Mouse (Mus musculus): ENCODE results near the gene Drc7. TPM values are rescaled to one million over a fixed set of nuclear protein-coding genes. Genes with fewer than 3 reads are reported as not detected.

Drc7 gene
- polyA plus RNA-seq, 1 experiment from 2014 or later = 0.14 TPM

GRCm38 (mm10) chr8:95099009-95099408 is 44.1 kb downstream of the Drc7 start:
- ATAC-seq (ENCODE audit: insufficient read depth, low FRiP score) = no peak; the same call in 1 of the 2 replicates
- H3K4me1 ChIP-seq (ENCODE audit: control insufficient read depth, insufficient read depth, low read length) = no peaks in the 10 kb centered on the region
- no peak overlapping the region for H3K9ac ChIP-seq (ENCODE audit: low read length)
- no peak overlapping the region for H3K4me2 ChIP-seq (ENCODE audit: low read depth, low read length)
- no peak overlapping the region for H3K27ac ChIP-seq (ENCODE audit: low read length)
- H3K9me3 ChIP-seq (replicated peaks; ENCODE audit: control insufficient read depth, low read length) = no peaks in the 10 kb centered on the region
- WGBS = 16% methylated on average over 5 of the region's 5 CpGs
- peaks cover 14% of the 10 kb centered on the region; the same call in 1 of the 2 replicates for H3K36me3 ChIP-seq (ENCODE audit: control insufficient read depth, insufficient read depth, low read length)
- H3K27me3 ChIP-seq (ENCODE audit: control insufficient read depth, insufficient read depth, low read length) = no peaks in the 10 kb centered on the region
- H3K4me3 ChIP-seq (replicated peaks; ENCODE audit: low read length) = no peak overlapping the region

- ATAC-seq (ENCODE audit: insufficient read depth, low FRiP score) = no peak
- Histone ChIP-seq H3K36me3 (ENCODE audit: control insufficient read depth, insufficient read depth, low read length) (0 out of 2 replicates have a peak, but pooled peaks cover 6% of the 10 kb centered on the region), H3K4me2 (ENCODE audit: low read depth, low read length) (no peak overlapping the region)
Observed at GRCm38 (mm10) chr8:95101972-95102371, 47.1 kb downstream of the Drc7 start.

GRCm38 (mm10) chr8:95107306-95107705 is 52.4 kb downstream of the Drc7 start:
- no peak for ATAC-seq (ENCODE audit: insufficient read depth, low FRiP score)
- Histone ChIP-seq H3K9me3 (replicated peaks; ENCODE audit: control insufficient read depth, low read length) (no peaks in the 10 kb centered on the region), H3K4me2 (ENCODE audit: low read depth, low read length) (no peak overlapping the region), H3K4me3 (replicated peaks; ENCODE audit: low read length) (no peak overlapping the region), H3K36me3 (ENCODE audit: control insufficient read depth, insufficient read depth, low read length) (peaks cover 5% of the 10 kb centered on the region; the same call in 1 of the 2 replicates), H3K4me1 (ENCODE audit: control insufficient read depth, insufficient read depth, low read length) (no peaks in the 10 kb centered on the region), H3K9ac (ENCODE audit: low read length) (no peak overlapping the region), H3K27ac (ENCODE audit: low read length) (no peak overlapping the region), H3K27me3 (ENCODE audit: control insufficient read depth, insufficient read depth, low read length) (no peaks in the 10 kb centered on the region)
- 88% methylated on average over 13 of the region's 13 CpGs for WGBS

More at GRCm38 (mm10) chr8:95101972-95102371, 47.1 kb downstream of the Drc7 start:
- H3K4me1 ChIP-seq (ENCODE audit: control insufficient read depth, insufficient read depth, low read length) = no peaks in the 10 kb centered on the region
- H3K4me3 ChIP-seq (replicated peaks; ENCODE audit: low read length) = no peak overlapping the region
- no peaks in the 10 kb centered on the region for H3K27me3 ChIP-seq (ENCODE audit: control insufficient read depth, insufficient read depth, low read length)
- H3K27ac ChIP-seq (ENCODE audit: low read length) = no peak overlapping the region
- no peak overlapping the region for H3K9ac ChIP-seq (ENCODE audit: low read length)
- no peaks in the 10 kb centered on the region for H3K9me3 ChIP-seq (replicated peaks; ENCODE audit: control insufficient read depth, low read length)
- 76% methylated on average over 4 of the region's 4 CpGs for WGBS

- WGBS = 82% methylated on average over 3 of the region's 3 CpGs
- Histone ChIP-seq H3K9ac (ENCODE audit: low read length) (no peak overlapping the region), H3K27me3 (ENCODE audit: control insufficient read depth, insufficient read depth, low read length) (no peaks in the 10 kb centered on the region), H3K4me1 (ENCODE audit: control insufficient read depth, insufficient read depth, low read length) (no peaks in the 10 kb centered on the region), H3K4me2 (ENCODE audit: low read depth, low read length) (no peak overlapping the region), H3K36me3 (ENCODE audit: control insufficient read depth, insufficient read depth, low read length) (peaks cover 5% of the 10 kb centered on the region; the same call in 1 of the 2 replicates), H3K9me3 (replicated peaks; ENCODE audit: control insufficient read depth, low read length) (no peaks in the 10 kb centered on the region), H3K27ac (ENCODE audit: low read length) (no peak overlapping the region), H3K4me3 (replicated peaks; ENCODE audit: low read length) (no peak overlapping the region)
- ATAC-seq (ENCODE audit: insufficient read depth, low FRiP score) = no peak
Observed at GRCm38 (mm10) chr8:95112594-95112993, 57.7 kb downstream of the Drc7 start.

GRCm38 (mm10) chr8:95113108-95113507 is 58.2 kb downstream of the Drc7 start:
- H3K9me3 ChIP-seq (replicated peaks; ENCODE audit: control insufficient read depth, low read length) = no peaks in the 10 kb centered on the region
- H3K27ac ChIP-seq (ENCODE audit: low read length) = no peak overlapping the region
- H3K36me3 ChIP-seq (ENCODE audit: control insufficient read depth, insufficient read depth, low read length) = peaks cover 4% of the 10 kb centered on the region; the same call in 1 of the 2 replicates
- no peak overlapping the region for H3K4me3 ChIP-seq (replicated peaks; ENCODE audit: low read length)
- ATAC-seq (ENCODE audit: insufficient read depth, low FRiP score) = no peak
- no peaks in the 10 kb centered on the region for H3K27me3 ChIP-seq (ENCODE audit: control insufficient read depth, insufficient read depth, low read length)
- H3K4me1 ChIP-seq (ENCODE audit: control insufficient read depth, insufficient read depth, low read length) = no peaks in the 10 kb centered on the region
- 79% methylated on average over 4 of the region's 4 CpGs for WGBS
- no peak overlapping the region for H3K4me2 ChIP-seq (ENCODE audit: low read depth, low read length)
- H3K9ac ChIP-seq (ENCODE audit: low read length) = no peak overlapping the region

GRCm38 (mm10) chr8:95113750-95114149 is 58.8 kb downstream of the Drc7 start:
- Histone ChIP-seq H3K4me1 (ENCODE audit: control insufficient read depth, insufficient read depth, low read length) (no peaks in the 10 kb centered on the region), H3K9me3 (replicated peaks; ENCODE audit: control insufficient read depth, low read length) (no peaks in the 10 kb centered on the region), H3K4me2 (ENCODE audit: low read depth, low read length) (no peak overlapping the region), H3K9ac (ENCODE audit: low read length) (no peak overlapping the region), H3K4me3 (replicated peaks; ENCODE audit: low read length) (no peak overlapping the region), H3K36me3 (ENCODE audit: control insufficient read depth, insufficient read depth, low read length) (no peaks in the 10 kb centered on the region), H3K27ac (ENCODE audit: low read length) (no peak overlapping the region), H3K27me3 (ENCODE audit: control insufficient read depth, insufficient read depth, low read length) (no peaks in the 10 kb centered on the region)
- ATAC-seq (ENCODE audit: insufficient read depth, low FRiP score) = no peak; the same call in 1 of the 2 replicates
- WGBS = 76% methylated on average over 3 of the region's 3 CpGs

GRCm38 (mm10) chr8:95123455-95123854 is 68.6 kb downstream of the Drc7 start:
- H3K27me3 ChIP-seq (ENCODE audit: control insufficient read depth, insufficient read depth, low read length) = no peaks in the 10 kb centered on the region
- WGBS = 94% methylated on average over 5 of the region's 5 CpGs
- no peak for ATAC-seq (ENCODE audit: insufficient read depth, low FRiP score)
- no peak overlapping the region for H3K9ac ChIP-seq (ENCODE audit: low read length)
- no peak overlapping the region for H3K27ac ChIP-seq (ENCODE audit: low read length)
- H3K9me3 ChIP-seq (replicated peaks; ENCODE audit: control insufficient read depth, low read length) = no peaks in the 10 kb centered on the region
- H3K4me1 ChIP-seq (ENCODE audit: control insufficient read depth, insufficient read depth, low read length) = no peaks in the 10 kb centered on the region
- H3K4me3 ChIP-seq (replicated peaks; ENCODE audit: low read length) = no peak overlapping the region
- no peaks in the 10 kb centered on the region for H3K36me3 ChIP-seq (ENCODE audit: control insufficient read depth, insufficient read depth, low read length)
- no peak overlapping the region for H3K4me2 ChIP-seq (ENCODE audit: low read depth, low read length)

GRCm38 (mm10) chr8:95126497-95126896 is 71.6 kb downstream of the Drc7 start:
- no peaks in the 10 kb centered on the region for H3K9me3 ChIP-seq (replicated peaks; ENCODE audit: control insufficient read depth, low read length)
- no peak overlapping the region for H3K4me2 ChIP-seq (ENCODE audit: low read depth, low read length)
- H3K36me3 ChIP-seq (ENCODE audit: control insufficient read depth, insufficient read depth, low read length) = no peaks in the 10 kb centered on the region
- H3K9ac ChIP-seq (ENCODE audit: low read length) = no peak overlapping the region
- H3K27ac ChIP-seq (ENCODE audit: low read length) = no peak overlapping the region
- 91% methylated on average over 11 of the region's 11 CpGs for WGBS
- no peak for ATAC-seq (ENCODE audit: insufficient read depth, low FRiP score)
- H3K27me3 ChIP-seq (ENCODE audit: control insufficient read depth, insufficient read depth, low read length) = no peaks in the 10 kb centered on the region
- H3K4me3 ChIP-seq (replicated peaks; ENCODE audit: low read length) = no peak overlapping the region
- no peaks in the 10 kb centered on the region; the same call in 1 of the 2 replicates for H3K4me1 ChIP-seq (ENCODE audit: control insufficient read depth, insufficient read depth, low read length)

GRCm38 (mm10) chr8:95127658-95128057 is 72.8 kb downstream of the Drc7 start:
- 0 out of 2 replicates have a peak, but pooled peaks have one; percentile 30 for ATAC-seq (ENCODE audit: insufficient read depth, low FRiP score)

More at GRCm38 (mm10) chr8:95127658-95128057, 72.8 kb downstream of the Drc7 start:
- H3K27ac ChIP-seq (ENCODE audit: low read length) = no peak overlapping the region
- no peak overlapping the region for H3K4me2 ChIP-seq (ENCODE audit: low read depth, low read length)
- 79% methylated on average over 9 of the region's 9 CpGs for WGBS
- no peaks in the 10 kb centered on the region for H3K9me3 ChIP-seq (replicated peaks; ENCODE audit: control insufficient read depth, low read length)
- no peaks in the 10 kb centered on the region; the same call in 1 of the 2 replicates for H3K4me1 ChIP-seq (ENCODE audit: control insufficient read depth, insufficient read depth, low read length)
- H3K27me3 ChIP-seq (ENCODE audit: control insufficient read depth, insufficient read depth, low read length) = no peaks in the 10 kb centered on the region
- H3K4me3 ChIP-seq (replicated peaks; ENCODE audit: low read length) = no peak overlapping the region
- H3K36me3 ChIP-seq (ENCODE audit: control insufficient read depth, insufficient read depth, low read length) = no peaks in the 10 kb centered on the region
- no peak overlapping the region for H3K9ac ChIP-seq (ENCODE audit: low read length)
